Mouse (Mus musculus) kidney, adult 8-10 months (tissue): ENCODE measurements around the gene Il21.
A peak's percentile ranks its signal among the peaks of the same experiment; 100 is the strongest.

ENCODE experiments used
- DNase-seq, 2 experiments: peaks; one replicate each; pipeline ENCODE4 v3.0.0; 2022

The Il21 gene

GRCm38 (mm10) chr3:37232586-37233222, at the start of gene Il21:
Il21 (minus strand) TSS chr3:37232636.
- no peak for DNase-seq

GRCm38 (mm10) chr3:37280871-37281270, 48.4 kb upstream of the Il21 start:
- no peak for DNase-seq

- DNase-seq: no peak
These were observed 47.8 kb upstream of the Il21 start for GRCm38 (mm10) chr3:37280221-37280620.

GRCm38 (mm10) chr3:37274661-37275060, 42.2 kb upstream of the Il21 start:
- DNase-seq: no peak

- no peak for DNase-seq
These were observed 40.7 kb upstream of the Il21 start for GRCm38 (mm10) chr3:37273092-37273491.

- peak; percentile 27 to 64 for DNase-seq
These were observed 38.8 kb upstream of the Il21 start for GRCm38 (mm10) chr3:37271209-37271608.

GRCm38 (mm10) chr3:37269926-37270325, 37.5 kb upstream of the Il21 start:
- DNase-seq: peak; percentile 9 to 39

GRCm38 (mm10) chr3:37268338-37268737, 35.9 kb upstream of the Il21 start:
- no peak for DNase-seq

GRCm38 (mm10) chr3:37259331-37259999, 27.0 kb upstream of the Il21 start:
- no peak for DNase-seq

GRCm38 (mm10) chr3:37257776-37258175, 25.3 kb upstream of the Il21 start:
- no peak for DNase-seq

- no peak for DNase-seq
These were observed 18.5 kb upstream of the Il21 start for GRCm38 (mm10) chr3:37250967-37251366.

GRCm38 (mm10) chr3:37235025-37235424, 2.6 kb upstream of the Il21 start:
- no peak for DNase-seq

- no peak for DNase-seq
These were observed 1.3 kb downstream of the Il21 start for GRCm38 (mm10) chr3:37231153-37231552.

- no peak for DNase-seq
These were observed 3.2 kb downstream of the Il21 start for GRCm38 (mm10) chr3:37229082-37229829.

- DNase-seq: no peak
These were observed 7.3 kb downstream of the Il21 start for GRCm38 (mm10) chr3:37225124-37225523.

GRCm38 (mm10) chr3:37219071-37219470, 13.4 kb downstream of the Il21 start:
- DNase-seq: peak; percentile 18 to 32

GRCm38 (mm10) chr3:37205226-37205800, 27.1 kb downstream of the Il21 start:
- DNase-seq: no peak

- DNase-seq: peak in 1 of 2 experiments; percentile 37
These were observed 27.9 kb downstream of the Il21 start for GRCm38 (mm10) chr3:37204556-37204955.

- DNase-seq: peak; percentile 67 to 81
These were observed 28.4 kb downstream of the Il21 start for GRCm38 (mm10) chr3:37203984-37204428.

- DNase-seq: no peak
These were observed 29.6 kb downstream of the Il21 start for GRCm38 (mm10) chr3:37202856-37203255.

GRCm38 (mm10) chr3:37201122-37201916, 31.1 kb downstream of the Il21 start:
- DNase-seq: no peak

- no peak for DNase-seq
These were observed 34.1 kb downstream of the Il21 start for GRCm38 (mm10) chr3:37198302-37198701.

- DNase-seq: no peak
These were observed 40.5 kb downstream of the Il21 start for GRCm38 (mm10) chr3:37191953-37192352.
